8 mouse cellular contexts compared by ENCODE assay signal in genomic region chr2:68860904-68861685, GRCm38 (mm10). TPM values are rescaled to one million over a fixed set of nuclear protein-coding genes. Genes with fewer than 3 reads are reported as not detected.
DNase-seq lines count a peak whose midpoint lies in the region; ATAC-seq and TF ChIP-seq lines count a peak whose summit lies in the region.

TSS of gene Cers6 (plus strand) at chr2:68861441.

- 0 out of 2 replicates have a peak, but pooled peaks cover 5% of the 10 kb centered on the region for H3K9me3 ChIP-seq in E14TG2a.4 (ENCODE audit: low read length)
- H3K9me3 ChIP-seq in forebrain, embryonic 15.5 days: no peaks in the 10 kb centered on the region
- no peaks in the 10 kb centered on the region for H3K9me3 ChIP-seq in liver, postnatal 0 days (ENCODE audit: low read length)
- no peaks in the 10 kb centered on the region for H3K9me3 ChIP-seq in neural tube, embryonic 13.5 days

- H3K4me1 ChIP-seq in E14TG2a.4 (replicated peaks; ENCODE audit: low read depth, low read length): peaks cover 22% of the 10 kb centered on the region
- peaks cover 22% of the 10 kb centered on the region for H3K4me1 ChIP-seq in forebrain, embryonic 15.5 days
- peaks cover 25% of the 10 kb centered on the region for H3K4me1 ChIP-seq in liver, postnatal 0 days (ENCODE audit: insufficient read depth)
- H3K4me1 ChIP-seq in neural tube, embryonic 13.5 days (replicated peaks): peaks cover 38% of the 10 kb centered on the region

- peak within 1 kb of the TSS; percentile 84 for H3K27ac ChIP-seq in forebrain, embryonic 15.5 days (replicated peaks)
- peak within 1 kb of the TSS; percentile 85 for H3K27ac ChIP-seq in liver, postnatal 0 days (ENCODE audit: low read depth)
- H3K27ac ChIP-seq in neural tube, embryonic 13.5 days (replicated peaks): peak within 1 kb of the TSS; percentile 93

- H3K9ac ChIP-seq in forebrain, embryonic 15.5 days (replicated peaks): peak within 1 kb of the TSS; percentile 92
- H3K9ac ChIP-seq in liver, postnatal 0 days (replicated peaks): peak within 1 kb of the TSS; percentile 79
- H3K9ac ChIP-seq in neural tube, embryonic 13.5 days: peak within 1 kb of the TSS; percentile 97

- DNase-seq in c-Kit-positive CD71-positive TER-119-positive erythroid progenitor cells, embryonic 14.5 days (ENCODE audit: low spot score): peak; percentile 69
- peak; percentile 98 to 99 for DNase-seq in heart, postnatal 14 days
- peak; percentile 97 for DNase-seq in layer of hippocampus, adult 11-12 months (ENCODE audit: low spot score)
- peak; percentile 93 for DNase-seq in liver, postnatal 0 days
- DNase-seq in telencephalon, adult 2 months (ENCODE audit: low read depth, low spot score): peak; percentile 90

- H3K36me3 ChIP-seq in E14TG2a.4 (ENCODE audit: insufficient read depth, low read length): no peaks in the 10 kb centered on the region
- H3K36me3 ChIP-seq in forebrain, embryonic 15.5 days: no peaks in the 10 kb centered on the region
- no peaks in the 10 kb centered on the region for H3K36me3 ChIP-seq in liver, postnatal 0 days (replicated peaks; ENCODE audit: insufficient read depth, low read length)
- H3K36me3 ChIP-seq in neural tube, embryonic 13.5 days: no peaks in the 10 kb centered on the region

- no peak for TF ChIP-seq CTCF in E14TG2a.4 (conservative IDR thresholded peaks at IDR 0.05; ENCODE audit: low read length)
- TF ChIP-seq CTCF in liver, postnatal 0 days (IDR thresholded peaks at IDR 0.05; ENCODE audit: low read depth): peak; percentile 10

- peaks cover 42% of the 10 kb centered on the region for H3K27me3 ChIP-seq in E14TG2a.4 (ENCODE audit: insufficient read depth, low read length)
- H3K27me3 ChIP-seq in forebrain, embryonic 15.5 days: no peaks in the 10 kb centered on the region
- H3K27me3 ChIP-seq in liver, postnatal 0 days (ENCODE audit: insufficient read depth, low read length): no peaks in the 10 kb centered on the region
- H3K27me3 ChIP-seq in neural tube, embryonic 13.5 days: peaks cover 11% of the 10 kb centered on the region

- TF ChIP-seq EP300 in liver, postnatal 0 days (IDR thresholded peaks at IDR 0.05; ENCODE audit: low read depth): no peak

- H3K4me3 ChIP-seq in E14TG2a.4 (replicated peaks; ENCODE audit: low read length): peak within 1 kb of the TSS; percentile 90
- peak within 1 kb of the TSS; percentile 87 for H3K4me3 ChIP-seq in forebrain, embryonic 15.5 days
- peak within 1 kb of the TSS; percentile 82 for H3K4me3 ChIP-seq in liver, postnatal 0 days (ENCODE audit: low read depth, low read length)
- H3K4me3 ChIP-seq in neural tube, embryonic 13.5 days: peak within 1 kb of the TSS; percentile 94

- peak; percentile 98 for ATAC-seq in forebrain, embryonic 15.5 days (replicated peaks)
- peak; percentile 95 for ATAC-seq in liver, postnatal 0 days
- ATAC-seq in neural tube, embryonic 13.5 days (ENCODE audit: low read depth): peak; percentile 98

- intact Hi-C loops in heart, postnatal 14 days (cut with DNase I): loop anchor here (2.0 to 5.0 kb wide), 3 partner anchors 69 to 182 kb away; no protein-coding TSS in a partner anchor

- under 1% methylated on average over 51 of the region's 53 CpGs for WGBS in forebrain, embryonic 15.5 days
- WGBS in liver, postnatal 0 days (ENCODE audit: insufficient replicate concordance): 1% methylated on average over 49 of the region's 53 CpGs
- WGBS in neural tube, embryonic 13.5 days: under 1% methylated on average over 52 of the region's 53 CpGs

- peak within 1 kb of the TSS; percentile 64 for H3K4me2 ChIP-seq in forebrain, embryonic 15.5 days (replicated peaks)
- H3K4me2 ChIP-seq in liver, postnatal 0 days (ENCODE audit: low read depth, low read length): peak within 1 kb of the TSS; percentile 86
- H3K4me2 ChIP-seq in neural tube, embryonic 13.5 days: peak within 1 kb of the TSS; percentile 76

RNA-seq across cellular contexts. Expression of gene Cers6, which starts in this region (rescaled TPM):
- 55.0 and 60.0 TPM in 2 replicates for polyA plus RNA-seq in forebrain, embryonic 15.5 days (2015; fragmentation: Nextera tagmentation; extraction: Ambion mirVana)
- total RNA-seq in heart, postnatal 14 days (2021): 10 to 100 TPM; 14.1 to 14.7 TPM
- polyA plus RNA-seq in liver, postnatal 0 days (2015; fragmentation: Nextera tagmentation; extraction: Ambion mirVana): 6.1 and 8.2 TPM in 2 replicates
- 60.2 and 60.3 TPM in 2 replicates for polyA plus RNA-seq in neural tube, embryonic 13.5 days (2015; fragmentation: Nextera tagmentation; extraction: Ambion mirVana)

Comparison
In these comparisons a context has a peak if more than half of its experiments do, and no peak if none do; other contexts are left out.
1. Peak in every context shown above with its lines: DNase-seq, ATAC-seq, H3K4me3 ChIP-seq and H3K27ac ChIP-seq.